Mouse (Mus musculus) megakaryocyte, embryonic 14.5 days (primary cell): ENCODE results near the gene Dennd6a. TPM values are rescaled to one million over a fixed set of nuclear protein-coding genes. Genes with fewer than 3 reads are reported as not detected.

Experiments used
- H3K27me3 ChIP-seq: replicated peaks from 2 replicates; pipeline ENCODE3; 2012; ENCODE audit warnings: inconsistent platforms
- H3K36me3 ChIP-seq: replicated peaks from 2 replicates; pipeline ENCODE3; 2012; ENCODE audit warnings: low read length, inconsistent platforms, mixed read lengths
- H3K4me1 ChIP-seq: 2 replicates; pipeline ENCODE4 v1.6.1; 2012; ENCODE audit warnings: inconsistent platforms
- H3K4me3 ChIP-seq: replicated peaks from 2 replicates; pipeline ENCODE3; 2012; ENCODE audit warnings: moderate library complexity, mild to moderate bottlenecking, inconsistent platforms
- H3K9me3 ChIP-seq: 2 replicates; pipeline ENCODE4 v1.6.1; 2012; ENCODE audit warnings: inconsistent platforms
- FLI1 ChIP-seq: IDR thresholded peaks from 2 replicates; pipeline ENCODE4 v1.6.1; 2012; ENCODE audit warnings: low read length, inconsistent platforms, mixed read lengths
- GATA1 ChIP-seq: IDR thresholded peaks from 3 replicates; pipeline ENCODE4 v1.6.1; 2012; ENCODE audit warnings: mixed read lengths, low read length, inconsistent platforms, borderline replicate concordance
- polyA plus RNA-seq: library from polyadenylated mRNA; stranded (reverse); fragments of >175 nt; gene quantifications from 2 replicates; pipeline ENCODE4 v1.2.3, GENCODE M21; 2012; ENCODE audit warnings: low replicate concordance; ENCODE audit not compliant: insufficient read depth

The Dennd6a gene
- polyA plus RNA-seq, 1 experiment, result 1.7 TPM

DNA sequence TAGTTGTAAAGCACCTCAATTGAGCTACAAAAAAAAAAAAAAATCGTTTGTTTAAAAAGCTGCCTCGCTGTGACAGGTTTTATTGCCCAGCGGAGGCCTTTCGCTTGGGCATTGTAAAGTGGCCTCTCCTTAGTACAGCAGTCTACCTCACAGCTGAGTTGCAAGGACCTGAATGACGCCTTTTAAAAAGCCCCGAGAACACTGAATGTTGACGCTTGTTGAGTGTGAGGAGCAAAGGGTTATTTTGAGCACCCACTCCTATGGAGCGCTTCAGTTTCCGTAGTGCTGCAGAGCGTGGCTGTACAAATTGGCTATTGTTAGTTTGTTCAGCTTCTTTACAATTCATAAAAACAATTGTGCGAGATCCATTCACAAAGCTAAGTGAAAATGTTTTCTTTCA is 65.6 kb downstream of the Dennd6a start:
- no peaks in the 10 kb centered on the region for H3K9me3 ChIP-seq
- H3K27me3 ChIP-seq, result no peaks in the 10 kb centered on the region
- peak overlapping the region; percentile 93 for H3K4me3 ChIP-seq
- peaks cover 6% of the 10 kb centered on the region for H3K36me3 ChIP-seq
- no peak for TF ChIP-seq FLI1
- TF ChIP-seq GATA1, result no peak
- H3K4me1 ChIP-seq, result peaks cover 48% of the 10 kb centered on the region

- Histone ChIP-seq H3K4me1 (peaks cover 50% of the 10 kb centered on the region), H3K27me3 (no peaks in the 10 kb centered on the region), H3K9me3 (no peaks in the 10 kb centered on the region), H3K36me3 (peaks cover 9% of the 10 kb centered on the region), H3K4me3 (peak overlapping the region; percentile 93)
- TF ChIP-seq GATA1 (no peak), FLI1 (no peak)
These were observed 66.3 kb downstream of the Dennd6a start for GRCm38 (mm10) chr14:26639961-26640360.

DNA sequence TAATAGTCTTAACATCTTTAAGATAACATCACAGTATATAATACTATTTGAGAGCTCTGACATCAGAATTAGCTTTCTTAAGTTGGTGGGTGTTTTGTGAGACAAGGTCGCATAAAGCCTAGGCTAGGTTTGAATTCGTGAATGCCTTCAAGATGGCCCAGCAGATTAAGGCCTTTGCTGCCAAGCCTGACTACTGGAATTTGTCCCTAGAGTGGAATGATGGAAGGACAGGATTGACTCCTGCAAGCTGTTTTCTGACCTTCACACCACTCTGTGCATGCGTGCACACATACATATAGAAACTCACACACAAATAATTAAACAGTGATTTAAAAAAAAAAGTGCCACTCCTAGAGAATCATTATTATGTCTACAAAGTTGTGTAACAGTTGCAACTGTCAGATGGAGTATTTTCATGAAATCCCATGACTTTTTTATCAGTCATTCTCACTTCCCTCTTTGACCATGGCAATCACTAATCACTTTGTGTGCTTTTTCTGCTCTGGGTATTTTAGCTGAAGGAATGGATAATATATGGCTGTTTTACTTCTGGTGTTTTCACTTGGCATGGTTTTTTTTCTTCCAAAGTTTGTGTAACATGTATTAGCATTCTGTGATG is 69.5 kb downstream of the Dennd6a start:
- Histone ChIP-seq H3K4me3 (peak overlapping the region; percentile 4), H3K36me3 (peaks cover 34% of the 10 kb centered on the region), H3K27me3 (no peaks in the 10 kb centered on the region), H3K9me3 (no peaks in the 10 kb centered on the region), H3K4me1 (peaks cover 38% of the 10 kb centered on the region)
- TF ChIP-seq GATA1, result no peak
- no peak for TF ChIP-seq FLI1

DNA sequence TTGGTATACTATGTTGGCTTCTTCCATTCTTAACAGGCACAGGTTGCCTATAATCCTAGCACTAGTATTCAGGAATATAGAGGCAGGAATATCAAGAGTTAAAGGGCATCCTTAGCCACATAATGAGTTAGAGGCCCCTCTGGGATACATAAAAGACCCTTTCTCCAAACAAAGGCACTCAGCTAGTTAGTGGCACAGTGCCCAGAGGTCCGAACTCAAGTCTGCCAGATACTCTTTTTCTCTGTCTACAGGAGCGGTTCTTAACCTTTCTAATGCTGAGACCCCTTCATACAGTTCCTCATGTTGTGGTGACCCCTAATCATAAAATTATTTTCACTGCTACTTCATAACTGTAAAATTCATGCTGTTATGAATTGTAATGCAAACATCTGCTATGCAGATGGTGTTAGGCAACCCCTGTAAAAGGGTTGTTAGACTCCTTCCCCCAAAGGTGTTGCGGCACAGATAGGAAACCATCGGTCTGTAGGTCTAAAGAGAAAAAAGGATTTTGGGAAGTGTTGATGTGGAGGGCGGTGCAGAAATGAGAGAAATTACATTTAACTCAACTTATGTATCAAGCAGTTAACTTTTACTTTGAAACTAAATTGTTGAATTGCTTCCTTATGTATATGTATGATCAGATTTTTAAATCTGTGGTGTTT is 72.5 kb downstream of the Dennd6a start:
- TF ChIP-seq GATA1, result no peak
- TF ChIP-seq FLI1, result no peak
- Histone ChIP-seq H3K4me3 (no peak overlapping the region), H3K9me3 (no peaks in the 10 kb centered on the region), H3K27me3 (no peaks in the 10 kb centered on the region), H3K4me1 (peaks cover 29% of the 10 kb centered on the region), H3K36me3 (peaks cover 57% of the 10 kb centered on the region)

GRCm38 (mm10) chr14:26647811-26648210 is 74.2 kb downstream of the Dennd6a start:
- no peaks in the 10 kb centered on the region for H3K9me3 ChIP-seq
- no peaks in the 10 kb centered on the region for H3K27me3 ChIP-seq
- TF ChIP-seq FLI1 (no peak), GATA1 (no peak)
- peaks cover 69% of the 10 kb centered on the region for H3K36me3 ChIP-seq
- H3K4me3 ChIP-seq, result no peak overlapping the region
- peaks cover 20% of the 10 kb centered on the region for H3K4me1 ChIP-seq

- Histone ChIP-seq H3K4me1 (peaks cover 3% of the 10 kb centered on the region; the same call in 1 of the 2 replicates), H3K27me3 (no peaks in the 10 kb centered on the region), H3K36me3 (peaks cover 94% of the 10 kb centered on the region), H3K4me3 (no peak overlapping the region), H3K9me3 (no peaks in the 10 kb centered on the region)
- TF ChIP-seq FLI1 (no peak), GATA1 (no peak)
These were observed 78.2 kb downstream of the Dennd6a start for GRCm38 (mm10) chr14:26651901-26652300.

DNA sequence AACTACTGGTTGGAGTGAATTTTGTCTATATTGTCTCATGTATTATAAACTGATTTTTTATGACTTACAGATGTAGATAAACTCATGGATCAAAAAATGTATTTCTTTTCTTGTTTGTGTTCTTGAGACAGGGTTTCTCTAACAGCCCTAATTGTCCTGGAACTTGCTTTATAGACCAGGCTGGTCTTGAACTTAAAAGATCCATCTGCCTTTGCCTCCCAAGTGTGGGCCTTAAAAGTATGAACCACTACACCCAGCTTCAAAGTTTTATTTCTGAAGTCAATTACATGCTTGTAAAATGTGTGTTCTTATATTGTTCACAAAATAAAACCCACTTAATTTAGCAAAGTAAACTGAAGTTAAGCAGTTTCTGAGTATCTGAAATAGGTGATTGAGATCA is 84.5 kb downstream of the Dennd6a start:
- Histone ChIP-seq H3K4me3 (no peak overlapping the region), H3K4me1 (peaks cover 7% of the 10 kb centered on the region; the same call in 1 of the 2 replicates), H3K36me3 (peaks cover 93% of the 10 kb centered on the region), H3K27me3 (no peaks in the 10 kb centered on the region), H3K9me3 (no peaks in the 10 kb centered on the region)
- TF ChIP-seq GATA1 (no peak), FLI1 (no peak)

DNA sequence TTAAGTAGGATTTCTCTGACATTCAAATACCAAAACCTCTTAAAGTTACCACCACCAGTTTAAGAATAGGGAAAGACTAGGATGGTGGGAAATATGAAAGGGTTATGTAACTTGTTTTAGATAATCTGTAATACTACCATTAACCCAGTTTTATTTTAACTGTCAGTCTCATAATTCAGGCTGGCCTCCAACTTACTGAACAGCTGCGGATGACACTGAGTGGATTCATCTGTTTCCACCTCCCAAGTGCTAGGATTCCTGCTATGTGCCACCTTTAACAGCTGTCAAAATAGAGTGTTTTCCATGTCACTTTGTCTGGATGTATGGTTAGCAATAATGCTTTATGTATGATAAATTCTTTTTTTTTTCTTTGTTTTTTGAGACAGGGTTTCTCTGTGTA is 86.6 kb downstream of the Dennd6a start:
- TF ChIP-seq FLI1 (no peak), GATA1 (no peak)
- Histone ChIP-seq H3K36me3 (peaks cover 93% of the 10 kb centered on the region), H3K4me1 (peaks cover 10% of the 10 kb centered on the region; the same call in 1 of the 2 replicates), H3K27me3 (no peaks in the 10 kb centered on the region), H3K4me3 (no peak overlapping the region), H3K9me3 (no peaks in the 10 kb centered on the region)

DNA sequence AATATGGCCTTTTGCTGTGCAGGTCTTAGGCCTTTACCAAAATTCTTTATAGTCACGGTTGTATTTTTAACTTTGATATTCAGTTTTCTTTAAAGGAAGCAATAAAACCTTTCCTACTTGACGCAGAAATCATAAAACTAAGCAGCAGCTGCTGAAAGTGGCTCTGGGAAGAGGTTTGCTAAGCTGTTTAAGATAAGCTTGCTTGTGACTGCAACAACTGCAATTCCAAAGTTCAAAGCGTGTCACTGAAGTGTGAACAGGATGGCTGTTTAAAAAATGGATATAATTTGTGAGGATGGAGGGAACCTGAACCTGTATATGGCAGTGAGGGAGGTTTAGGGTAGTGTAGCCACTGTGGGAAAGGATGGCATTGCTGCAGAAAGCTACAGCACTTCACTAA is 88.4 kb downstream of the Dennd6a start:
- H3K4me3 ChIP-seq, result no peak overlapping the region
- no peaks in the 10 kb centered on the region for H3K27me3 ChIP-seq
- H3K4me1 ChIP-seq, result peaks cover 25% of the 10 kb centered on the region
- H3K36me3 ChIP-seq, result peaks cover 90% of the 10 kb centered on the region
- H3K9me3 ChIP-seq, result no peaks in the 10 kb centered on the region
- TF ChIP-seq FLI1, result no peak
- TF ChIP-seq GATA1, result no peak

DNA sequence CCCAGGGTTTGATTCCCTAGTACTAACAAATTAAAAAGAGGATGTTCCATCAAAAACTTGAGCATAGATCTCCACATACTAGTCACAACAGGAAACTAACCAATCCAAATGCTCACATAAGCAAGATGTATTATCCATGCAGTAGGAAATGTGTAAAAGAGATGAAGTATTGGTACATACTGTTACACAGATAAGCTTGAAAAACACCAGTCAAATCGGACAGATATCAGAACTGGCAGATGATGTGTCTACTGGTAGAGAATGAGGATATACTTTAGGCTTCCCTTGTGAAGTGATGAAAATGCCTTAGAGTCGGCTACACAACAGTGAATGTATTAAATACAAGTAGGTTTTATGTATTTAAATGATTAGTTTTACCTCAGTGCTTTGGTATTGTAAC is 88.8 kb downstream of the Dennd6a start:
- no peak overlapping the region for H3K4me3 ChIP-seq
- no peaks in the 10 kb centered on the region for H3K9me3 ChIP-seq
- H3K27me3 ChIP-seq, result no peaks in the 10 kb centered on the region
- H3K4me1 ChIP-seq, result peaks cover 27% of the 10 kb centered on the region
- peaks cover 86% of the 10 kb centered on the region for H3K36me3 ChIP-seq
- TF ChIP-seq FLI1, result no peak

GRCm38 (mm10) chr14:26663851-26664250 is 90.2 kb downstream of the Dennd6a start:
- Histone ChIP-seq H3K4me1 (peaks cover 27% of the 10 kb centered on the region), H3K4me3 (no peak overlapping the region), H3K36me3 (peaks cover 73% of the 10 kb centered on the region), H3K27me3 (no peaks in the 10 kb centered on the region), H3K9me3 (no peaks in the 10 kb centered on the region)
- TF ChIP-seq GATA1 (no peak), FLI1 (no peak)
